Mouse (Mus musculus) MEL (cell line): ENCODE measurements around the gene Olfr221.

Experiments used
- CTCF ChIP-seq, 3 experiments: IDR thresholded peaks in 2 of 3; conservative IDR thresholded peaks in 1 of 3; 2 replicates each; pipeline ENCODE4 v1.5.1; 2011 to 2012; ENCODE audit warnings: low read length in 3 of 3, low read depth in 2 of 3, mild to moderate bottlenecking in 2 of 3, improper control_type of control experiment in 1 of 3, inconsistent platforms in 1 of 3, mixed read lengths in 1 of 3, moderate library complexity in 1 of 3; ENCODE audit not compliant: control insufficient read depth in 1 of 3, insufficient read depth in 1 of 3, poor library complexity in 1 of 3, severe bottlenecking in 1 of 3
- E2F4 ChIP-seq: IDR thresholded peaks from 2 replicates; pipeline ENCODE4 v1.6.1; 2011; ENCODE audit warnings: low read depth, low read length, improper control_type of control experiment, borderline replicate concordance
- EP300 ChIP-seq, 2 experiments: IDR thresholded peaks; 2 replicates each; pipeline ENCODE4 v1.6.1; 2011; ENCODE audit warnings: improper control_type of control experiment in 2 of 2, low read length in 2 of 2, low read depth in 1 of 2, mild to moderate bottlenecking in 1 of 2
- NRF1 ChIP-seq: IDR thresholded peaks from 2 replicates; pipeline ENCODE4 v1.6.1; 2014; ENCODE audit warnings: low read depth, mild to moderate bottlenecking, inconsistent platforms, low read length, improper control_type of control experiment, moderate library complexity; ENCODE audit not compliant: poor library complexity, insufficient read depth, severe bottlenecking
- ZC3H11A ChIP-seq: IDR thresholded peaks from 2 replicates; pipeline ENCODE4 v1.6.1; 2012; ENCODE audit warnings: low read depth, mild to moderate bottlenecking, inconsistent platforms, low read length, improper control_type of control experiment
- ZKSCAN1 ChIP-seq: IDR thresholded peaks from 2 replicates; pipeline ENCODE4 v1.6.1; 2012; ENCODE audit warnings: low read depth, mild to moderate bottlenecking, inconsistent platforms, low read length, improper control_type of control experiment, moderate library complexity

GRCm38 (mm10) chr14:52005616-52006015 lies 36.6 kb downstream of the Olfr221 start:
- no peak for TF ChIP-seq ZKSCAN1
- TF ChIP-seq ZC3H11A, result no peak
- TF ChIP-seq EP300 (IDR thresholded peaks at IDR 0.05; ENCODE audit: low read depth in 1 of 2, low read length in 2 of 2), result no peak
- no peak for TF ChIP-seq E2F4
- TF ChIP-seq CTCF (IDR thresholded peaks at IDR 0.05 in 2 of 3, conservative IDR thresholded peaks at IDR 0.05 in 1 of 3; ENCODE audit: control insufficient read depth in 1 of 3, insufficient read depth in 1 of 3, low read depth in 2 of 3, low read length in 3 of 3, poor library complexity in 1 of 3, severe bottlenecking in 1 of 3), result no peak
- no peak for TF ChIP-seq NRF1
